Mouse (Mus musculus) heart, adult 2 months (tissue): ENCODE measurements around the gene Actr6. TPM values are rescaled to one million over a fixed set of nuclear protein-coding genes. Genes with fewer than 3 reads are reported as not detected.
"Not testable (repeated sequence)": the region's sequence is repeated elsewhere in the genome, so short reads cannot be mapped to it uniquely, and the experiment has no call there.

ENCODE experiments used
- DNase-seq, 2 experiments: peaks; one replicate each; pipeline ENCODE4 v3.0.0; 2021
- H3K27ac ChIP-seq: fragments of 200-600 bp; 2 replicates; pipeline ENCODE4 v1.8.1; 2022
- H3K27me3 ChIP-seq: fragments of 200-500 bp; 2 replicates; pipeline ENCODE4 v1.6.1; 2012; ENCODE audit warnings: mild to moderate bottlenecking, low read length, inconsistent platforms, mixed read lengths; ENCODE audit not compliant: control insufficient read depth, insufficient read depth
- H3K36me3 ChIP-seq: fragments of 200-500 bp; 2 replicates; pipeline ENCODE4 v1.6.1; 2012; ENCODE audit warnings: low read length, inconsistent platforms; ENCODE audit not compliant: control insufficient read depth, insufficient read depth
- H3K4me1 ChIP-seq: fragments of 200-500 bp; 2 replicates; pipeline ENCODE4 v1.6.1; 2011; ENCODE audit warnings: low read length; ENCODE audit not compliant: control insufficient read depth, insufficient read depth
- H3K4me3 ChIP-seq: fragments of 200-600 bp; 2 replicates; pipeline ENCODE4 v1.8.1; 2022
- H3K79me2 ChIP-seq: fragments of 200-500 bp; replicated peaks from 2 replicates; pipeline ENCODE4 v1.6.1; 2012; ENCODE audit warnings: mild to moderate bottlenecking, inconsistent platforms, low read length, moderate library complexity, mixed read lengths; ENCODE audit not compliant: control insufficient read depth, insufficient read depth
- H3K9ac ChIP-seq: fragments of 200-500 bp; 2 replicates; pipeline ENCODE4 v1.6.1; 2012; ENCODE audit warnings: low read depth, mild to moderate bottlenecking, control low read depth, inconsistent platforms, low read length, mixed read lengths
- CTCF ChIP-seq: fragments of 200-600 bp; IDR thresholded peaks from 2 replicates; pipeline ENCODE4 v1.8.1; 2022; ENCODE audit warnings: antibody characterized with exemption, mild to moderate bottlenecking, moderate library complexity
- EP300 ChIP-seq: fragments of 200-500 bp; IDR thresholded peaks from 2 replicates; pipeline ENCODE4 v1.6.1; 2011; ENCODE audit warnings: low read depth, low read length, control low read depth; ENCODE audit not compliant: insufficient read depth
- POLR2A ChIP-seq: fragments of 200-500 bp; IDR thresholded peaks from 2 replicates; pipeline ENCODE4 v1.6.1; 2011; ENCODE audit warnings: mild to moderate bottlenecking, low read depth, low read length, control low read depth; ENCODE audit not compliant: insufficient read depth
- WGBS: fragments of 180-500 bp; shearing (Covaris S2); methylation state at CpG from one replicate; pipeline ENCODE4 v1.1.7; 2018; 5-methylcytosine and 5-hydroxymethylcytosine counted together
- intact Hi-C: fragments of 180-260 bp; cut with DNase I; formaldehyde crosslinking; loops from one replicate; pipeline ENCODE4 v1.15.1; 2025
- polyA plus RNA-seq: library from polyadenylated mRNA; depleted of rRNA; stranded (reverse); fragments of >200 nt; gene quantifications from 2 replicates; pipeline ENCODE4 v1.2.3, GENCODE M21; 2012; rRNA removed
- total RNA-seq, 2 experiments: library from RNA; stranded (reverse); gene quantifications; 2 replicates each; pipeline ENCODE4 v1.2.3; 2021

Actr6 gene
- total and polyA plus RNA-seq, 3 experiments: 1.5 to 13.4 (median 12.2) TPM

DNA sequence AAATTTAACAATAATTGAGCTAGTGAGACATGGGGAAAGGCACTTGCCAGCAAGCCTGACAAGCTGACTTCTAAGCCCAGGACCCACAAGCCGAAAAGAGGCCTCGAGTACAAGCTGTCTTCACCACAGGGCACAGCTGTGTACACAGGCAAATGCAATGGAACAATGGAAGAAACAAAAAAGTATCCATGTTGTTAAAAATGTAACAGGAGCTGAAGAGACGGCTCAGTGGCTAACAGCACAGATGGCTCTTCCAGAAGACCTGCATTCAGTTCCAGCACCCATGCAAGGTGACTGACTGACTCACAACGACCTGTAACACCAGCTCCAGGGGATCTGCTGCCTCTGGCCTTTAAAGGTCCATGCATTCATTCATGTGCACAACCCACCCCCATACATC lies 55.5 kb downstream of the Actr6 start:
- WGBS: 76% methylated on average over 4 of the region's 4 CpGs
- DNase-seq: no peak
- no peaks in the 10 kb centered on the region for H3K36me3 ChIP-seq
- intact Hi-C loops: no loop called here
- no peak for TF ChIP-seq CTCF
- TF ChIP-seq POLR2A: no peak
- no peak for TF ChIP-seq EP300
- H3K27me3 ChIP-seq: no peaks in the 10 kb centered on the region
- H3K27ac ChIP-seq: no peak overlapping the region
- no peaks in the 10 kb centered on the region for H3K4me1 ChIP-seq
- peaks cover 6% of the 10 kb centered on the region for H3K79me2 ChIP-seq
- no peak overlapping the region for H3K9ac ChIP-seq
- H3K4me3 ChIP-seq: no peak overlapping the region

DNA sequence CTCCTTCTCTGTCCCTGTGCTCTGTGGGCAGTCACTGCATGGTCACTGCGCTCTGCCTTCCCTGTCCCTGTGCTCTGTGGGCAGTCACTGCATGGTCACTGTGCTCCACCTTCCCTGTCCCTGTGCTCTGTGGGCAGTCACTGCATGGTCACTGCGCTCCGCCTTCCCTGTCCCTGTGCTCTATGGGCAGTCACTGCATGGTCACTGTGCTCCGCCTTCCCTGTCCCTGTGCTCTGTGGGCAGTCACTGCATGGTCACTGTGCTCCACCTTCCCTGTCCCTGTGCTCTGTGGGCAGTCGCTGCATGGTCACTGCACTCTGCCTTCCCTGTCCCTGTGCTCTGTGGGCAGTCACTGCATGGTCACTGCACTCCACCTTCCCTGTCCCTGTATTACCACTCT lies 61.7 kb downstream of the Actr6 start:
- H3K36me3 ChIP-seq, intact Hi-C loops, H3K9ac ChIP-seq, H3K27me3 ChIP-seq, DNase-seq, H3K4me3 ChIP-seq, H3K27ac ChIP-seq, H3K79me2 ChIP-seq, H3K4me1 ChIP-seq: not testable (repeated sequence)
- 95% methylated on average over 5 of the region's 5 CpGs for WGBS

DNA sequence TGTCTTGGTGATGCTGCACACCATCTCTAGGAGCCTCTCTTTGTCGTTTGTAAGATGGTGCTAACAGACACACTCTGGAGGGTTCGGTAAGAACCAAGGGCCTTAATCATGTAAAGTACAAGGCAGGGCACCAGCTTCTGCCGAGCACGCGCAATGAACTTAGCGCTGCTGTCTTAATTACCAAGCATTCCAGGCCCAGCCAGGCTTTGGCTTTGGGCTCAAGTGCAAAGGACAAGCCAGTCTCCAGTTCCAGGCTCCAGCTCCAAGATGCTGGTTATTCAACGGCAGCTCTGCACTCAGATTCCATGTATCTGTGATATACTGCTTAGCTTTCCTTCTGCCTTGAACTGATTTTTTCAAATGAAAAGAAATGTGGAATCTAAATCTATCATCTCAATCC lies 64.5 kb downstream of the Actr6 start:
- H3K79me2 ChIP-seq: no peaks in the 10 kb centered on the region
- H3K27ac ChIP-seq: no peak overlapping the region
- no peak overlapping the region for H3K9ac ChIP-seq
- no peak for DNase-seq
- TF ChIP-seq CTCF (no peak), EP300 (no peak), POLR2A (no peak)
- no peaks in the 10 kb centered on the region for H3K27me3 ChIP-seq
- H3K36me3 ChIP-seq: no peaks in the 10 kb centered on the region
- no peaks in the 10 kb centered on the region for H3K4me1 ChIP-seq
- WGBS: 90% methylated on average over 7 of the region's 7 CpGs
- intact Hi-C loops: no loop called here
- no peak overlapping the region for H3K4me3 ChIP-seq

DNA sequence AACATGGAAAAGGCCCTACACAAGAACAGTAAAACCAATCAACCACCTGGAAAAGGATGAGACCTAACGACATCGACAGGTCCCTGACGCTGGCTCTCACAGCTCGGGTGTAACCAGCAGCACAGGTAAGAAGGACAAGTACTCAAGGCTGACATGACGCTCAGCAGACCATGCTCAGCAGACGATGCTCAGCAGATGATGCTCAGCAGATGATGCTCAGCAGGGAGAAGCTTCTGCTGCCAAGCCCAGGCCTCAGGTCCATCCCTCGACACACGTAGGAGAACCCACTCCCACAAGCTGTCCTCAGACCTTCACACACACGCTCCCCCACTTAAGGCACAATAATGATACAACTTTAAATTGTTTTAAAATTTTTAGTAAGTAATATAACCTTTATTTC lies 66.4 kb downstream of the Actr6 start:
- Histone ChIP-seq H3K27ac (no peak overlapping the region), H3K9ac (no peak overlapping the region), H3K36me3 (no peaks in the 10 kb centered on the region), H3K4me1 (no peaks in the 10 kb centered on the region), H3K4me3 (no peak overlapping the region), H3K27me3 (no peaks in the 10 kb centered on the region), H3K79me2 (no peaks in the 10 kb centered on the region)
- no peak for TF ChIP-seq POLR2A
- 94% methylated on average over 9 of the region's 9 CpGs for WGBS
- DNase-seq: no peak
- intact Hi-C loops: no loop called here

DNA sequence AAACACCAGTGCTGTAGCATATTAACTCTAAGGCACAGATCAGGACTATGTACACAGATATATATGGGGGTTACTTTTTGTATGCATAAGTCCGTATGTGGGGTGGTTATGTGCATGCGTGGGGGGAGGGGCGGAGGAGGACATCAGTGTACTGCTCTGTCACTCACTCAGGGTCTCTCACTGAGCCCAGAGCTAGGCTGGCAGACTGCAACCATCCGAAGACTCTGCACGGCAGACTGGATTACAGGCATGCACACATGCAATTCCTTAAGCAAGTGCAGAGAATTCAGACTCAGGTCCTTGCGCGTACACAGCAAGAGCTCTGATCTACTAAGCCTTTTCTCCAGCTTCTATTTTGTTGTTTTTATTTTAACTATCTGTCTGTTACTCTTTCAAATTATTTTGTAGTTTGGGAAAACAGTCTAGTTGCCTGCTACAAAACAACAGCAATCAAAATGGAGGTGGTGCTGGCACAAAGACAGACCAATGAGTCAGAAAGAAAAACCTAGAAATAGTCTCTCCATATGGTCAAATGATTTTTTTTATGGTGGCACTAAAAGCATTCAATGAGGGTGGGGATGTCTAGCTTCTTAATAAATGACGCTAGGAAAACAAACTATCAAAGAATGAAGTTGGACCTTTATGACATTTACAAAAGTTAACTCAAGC lies 67.0 kb downstream of the Actr6 start:
- no peak overlapping the region for H3K9ac ChIP-seq
- no peaks in the 10 kb centered on the region for H3K79me2 ChIP-seq
- H3K27ac ChIP-seq: no peak overlapping the region
- 95% methylated on average over 8 of the region's 8 CpGs for WGBS
- intact Hi-C loops: no loop called here
- DNase-seq: no peak
- H3K27me3 ChIP-seq: no peaks in the 10 kb centered on the region
- no peaks in the 10 kb centered on the region for H3K36me3 ChIP-seq
- no peaks in the 10 kb centered on the region for H3K4me1 ChIP-seq
- no peak overlapping the region for H3K4me3 ChIP-seq
- TF ChIP-seq EP300: no peak
- TF ChIP-seq POLR2A: no peak

Other genes starting within 250 kb of the Actr6 start
- gene Nr1h4, start 198.7 kb downstream of the Actr6 start, total RNA-seq: under 1 TPM; 0.23 to 0.48 TPM
- gene Nr1h4, start 198.7 kb downstream of the Actr6 start, polyA plus RNA-seq: 0.20 and 0.61 TPM in 2 replicates
- not detected for gene Slc17a8, start 111.0 kb downstream of the Actr6 start, total RNA-seq
- not detected in 2 replicates for gene Slc17a8, start 111.0 kb downstream of the Actr6 start, polyA plus RNA-seq
- gene Scyl2, start 46.0 kb downstream of the Actr6 start, total RNA-seq: 10 to 100 TPM; 15.4 to 16.2 TPM
- 8.2 and 14.3 TPM in 2 replicates for gene Scyl2, start 46.0 kb downstream of the Actr6 start, polyA plus RNA-seq
- 10 to 100 TPM; 20.6 to 27.7 TPM for gene Uhrf1bp1l, start 12.7 kb upstream of the Actr6 start, total RNA-seq
- 7.9 and 9.8 TPM in 2 replicates for gene Uhrf1bp1l, start 12.7 kb upstream of the Actr6 start, polyA plus RNA-seq
- gene Anks1b, start 141.2 kb upstream of the Actr6 start, total RNA-seq: under 1 TPM; 0.16 to 0.52 TPM
- 0.12 and 0.80 TPM in 2 replicates for gene Anks1b, start 141.2 kb upstream of the Actr6 start, polyA plus RNA-seq